Mouse (Mus musculus) liver, postnatal 0 days (tissue): ENCODE results near the gene Cep170b.

Experiments
- CTCF ChIP-seq: sonication (generic); IDR thresholded peaks from 2 replicates; pipeline ENCODE4 v1.5.1; 2016; ENCODE audit warnings: antibody characterized with exemption, low read depth
- EP300 ChIP-seq: IDR thresholded peaks from 2 replicates; pipeline ENCODE4 v1.6.1; 2016; ENCODE audit warnings: antibody characterized with exemption, low read depth, mild to moderate bottlenecking

DNA sequence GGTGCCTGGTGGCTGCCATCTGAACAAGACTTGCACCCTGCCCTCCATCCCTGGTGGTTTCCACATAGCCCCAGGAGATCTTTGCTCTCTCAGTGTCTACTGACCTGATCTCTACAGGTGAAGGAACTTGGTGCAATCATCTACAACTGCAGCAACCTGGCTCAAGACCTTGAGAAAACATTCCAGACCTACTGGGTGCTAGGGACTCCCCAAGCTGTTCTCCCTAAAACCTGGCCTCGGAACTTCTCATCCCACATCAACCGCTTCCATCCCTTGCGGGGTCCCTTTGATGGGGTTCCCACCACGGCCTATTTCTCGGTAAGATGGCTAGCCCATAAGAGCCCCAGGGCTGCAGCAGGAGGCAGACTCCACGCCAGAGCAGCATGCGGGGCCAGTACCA, 46.3 kb downstream of the Cep170b start:
- no peak for TF ChIP-seq CTCF
- TF ChIP-seq EP300: no peak
